Mouse (Mus musculus): Measurements from ENCODE around the gene Tmcc1. TPM values are rescaled to one million over a fixed set of nuclear protein-coding genes. Genes with fewer than 3 reads are reported as not detected.
"Not testable (repeated sequence)": the region's sequence is repeated elsewhere in the genome, so short reads cannot be mapped to it uniquely, and the experiment has no call there.

The Tmcc1 gene
- polyA plus RNA-seq, 1 experiment from 2014 or later, result 11.1 TPM

- H3K4me2 ChIP-seq (ENCODE audit: low read depth, low read length), result no peak overlapping the region
- no peak overlapping the region for H3K9ac ChIP-seq (ENCODE audit: low read length)
- ATAC-seq (ENCODE audit: low read depth), result no peak
- no peaks in the 10 kb centered on the region for H3K9me3 ChIP-seq (ENCODE audit: control insufficient read depth, low read length)
- H3K27me3 ChIP-seq (ENCODE audit: control insufficient read depth, insufficient read depth, low read depth, low read length), result no peaks in the 10 kb centered on the region
- no peaks in the 10 kb centered on the region for H3K36me3 ChIP-seq (ENCODE audit: control insufficient read depth, insufficient read depth, low read length)
- H3K4me3 ChIP-seq (ENCODE audit: low read length), result no peak overlapping the region
- no peak overlapping the region for H3K27ac ChIP-seq (ENCODE audit: low read length)
- peaks cover 8% of the 10 kb centered on the region for H3K4me1 ChIP-seq (replicated peaks; ENCODE audit: control insufficient read depth, insufficient read depth, low read length)
These were observed 118.4 kb downstream of the Tmcc1 start for GRCm38 (mm10) chr6:116074892-116075291.

- H3K4me1 ChIP-seq (replicated peaks; ENCODE audit: control insufficient read depth, insufficient read depth, low read length), result peaks cover 8% of the 10 kb centered on the region
- H3K4me2 ChIP-seq (ENCODE audit: low read depth, low read length), result no peak overlapping the region
- H3K36me3 ChIP-seq (ENCODE audit: control insufficient read depth, insufficient read depth, low read length), result no peaks in the 10 kb centered on the region
- no peak overlapping the region for H3K27ac ChIP-seq (ENCODE audit: low read length)
- H3K9me3 ChIP-seq (ENCODE audit: control insufficient read depth, low read length), result no peaks in the 10 kb centered on the region
- no peaks in the 10 kb centered on the region for H3K27me3 ChIP-seq (ENCODE audit: control insufficient read depth, insufficient read depth, low read depth, low read length)
- H3K9ac ChIP-seq (ENCODE audit: low read length), result no peak overlapping the region
- H3K4me3 ChIP-seq (ENCODE audit: low read length), result no peak overlapping the region
- no peak for ATAC-seq (ENCODE audit: low read depth)
- WGBS, result 89% methylated on average over 4 of the region's 4 CpGs
These were observed 119.7 kb downstream of the Tmcc1 start for GRCm38 (mm10) chr6:116073610-116074009.

GRCm38 (mm10) chr6:116072746-116073261 lies 120.5 kb downstream of the Tmcc1 start:
- H3K4me1 ChIP-seq (replicated peaks; ENCODE audit: control insufficient read depth, insufficient read depth, low read length), result peaks cover 8% of the 10 kb centered on the region
- no peaks in the 10 kb centered on the region for H3K27me3 ChIP-seq (ENCODE audit: control insufficient read depth, insufficient read depth, low read depth, low read length)
- peak overlapping the region; percentile 42 for H3K4me2 ChIP-seq (ENCODE audit: low read depth, low read length)
- ATAC-seq (ENCODE audit: low read depth), result peak; percentile 56
- H3K4me3 ChIP-seq (ENCODE audit: low read length), result peak overlapping the region; percentile 9; the same call in 1 of the 2 replicates
- H3K27ac ChIP-seq (ENCODE audit: low read length), result peak overlapping the region; percentile 28
- WGBS, result 33% methylated on average over 8 of the region's 8 CpGs
- no peak overlapping the region for H3K9ac ChIP-seq (ENCODE audit: low read length)
- no peaks in the 10 kb centered on the region for H3K9me3 ChIP-seq (ENCODE audit: control insufficient read depth, low read length)
- H3K36me3 ChIP-seq (ENCODE audit: control insufficient read depth, insufficient read depth, low read length), result no peaks in the 10 kb centered on the region

GRCm38 (mm10) chr6:116072221-116072745 lies 121.0 kb downstream of the Tmcc1 start:
- no peaks in the 10 kb centered on the region for H3K27me3 ChIP-seq (ENCODE audit: control insufficient read depth, insufficient read depth, low read depth, low read length)
- ATAC-seq (ENCODE audit: low read depth), result no peak
- H3K27ac ChIP-seq (ENCODE audit: low read length), result peak overlapping the region; percentile 28
- WGBS, result 43% methylated on average over 6 of the region's 6 CpGs
- H3K4me1 ChIP-seq (replicated peaks; ENCODE audit: control insufficient read depth, insufficient read depth, low read length), result peaks cover 8% of the 10 kb centered on the region
- H3K9me3 ChIP-seq (ENCODE audit: control insufficient read depth, low read length), result no peaks in the 10 kb centered on the region
- peak overlapping the region; percentile 42 for H3K4me2 ChIP-seq (ENCODE audit: low read depth, low read length)
- no peak overlapping the region for H3K4me3 ChIP-seq (ENCODE audit: low read length)
- H3K36me3 ChIP-seq (ENCODE audit: control insufficient read depth, insufficient read depth, low read length), result no peaks in the 10 kb centered on the region
- H3K9ac ChIP-seq (ENCODE audit: low read length), result no peak overlapping the region

- no peak overlapping the region for H3K27ac ChIP-seq (ENCODE audit: low read length)
- H3K9ac ChIP-seq (ENCODE audit: low read length), result no peak overlapping the region
- no peak for ATAC-seq (ENCODE audit: low read depth)
- peaks cover 8% of the 10 kb centered on the region for H3K4me1 ChIP-seq (replicated peaks; ENCODE audit: control insufficient read depth, insufficient read depth, low read length)
- H3K27me3 ChIP-seq (ENCODE audit: control insufficient read depth, insufficient read depth, low read depth, low read length), result no peaks in the 10 kb centered on the region
- H3K36me3 ChIP-seq (ENCODE audit: control insufficient read depth, insufficient read depth, low read length), result no peaks in the 10 kb centered on the region
- no peak overlapping the region for H3K4me2 ChIP-seq (ENCODE audit: low read depth, low read length)
- H3K4me3 ChIP-seq (ENCODE audit: low read length), result no peak overlapping the region
- no peaks in the 10 kb centered on the region for H3K9me3 ChIP-seq (ENCODE audit: control insufficient read depth, low read length)
- WGBS, result 59% methylated on average over 2 of the region's 2 CpGs
These were observed 121.5 kb downstream of the Tmcc1 start for GRCm38 (mm10) chr6:116071781-116072180.

- H3K4me2 ChIP-seq (ENCODE audit: low read depth, low read length), result no peak overlapping the region
- no peak overlapping the region for H3K9ac ChIP-seq (ENCODE audit: low read length)
- no peak for ATAC-seq (ENCODE audit: low read depth)
- 85% methylated on average over 3 of the region's 3 CpGs for WGBS
- H3K27ac ChIP-seq (ENCODE audit: low read length), result no peak overlapping the region
- H3K4me1 ChIP-seq (replicated peaks; ENCODE audit: control insufficient read depth, insufficient read depth, low read length), result peaks cover 8% of the 10 kb centered on the region
- H3K9me3 ChIP-seq (ENCODE audit: control insufficient read depth, low read length), result no peaks in the 10 kb centered on the region
- no peak overlapping the region for H3K4me3 ChIP-seq (ENCODE audit: low read length)
- H3K27me3 ChIP-seq (ENCODE audit: control insufficient read depth, insufficient read depth, low read depth, low read length), result no peaks in the 10 kb centered on the region
- no peaks in the 10 kb centered on the region for H3K36me3 ChIP-seq (ENCODE audit: control insufficient read depth, insufficient read depth, low read length)
These were observed 122.7 kb downstream of the Tmcc1 start for GRCm38 (mm10) chr6:116070558-116070957.

GRCm38 (mm10) chr6:116063516-116063915 lies 129.8 kb downstream of the Tmcc1 start:
- no peak overlapping the region for H3K27ac ChIP-seq (ENCODE audit: low read length)
- H3K4me2 ChIP-seq (ENCODE audit: low read depth, low read length), result no peak overlapping the region
- H3K4me1 ChIP-seq (replicated peaks; ENCODE audit: control insufficient read depth, insufficient read depth, low read length), result no peaks in the 10 kb centered on the region
- no peak for ATAC-seq (ENCODE audit: low read depth)
- H3K9me3 ChIP-seq (ENCODE audit: control insufficient read depth, low read length), result no peaks in the 10 kb centered on the region
- no peak overlapping the region for H3K9ac ChIP-seq (ENCODE audit: low read length)
- H3K36me3 ChIP-seq (ENCODE audit: control insufficient read depth, insufficient read depth, low read length), result no peaks in the 10 kb centered on the region
- no peaks in the 10 kb centered on the region for H3K27me3 ChIP-seq (ENCODE audit: control insufficient read depth, insufficient read depth, low read depth, low read length)
- WGBS, result 70% methylated on average over 1 of the region's 1 CpGs
- no peak overlapping the region for H3K4me3 ChIP-seq (ENCODE audit: low read length)

- not testable (repeated sequence) for H3K27ac ChIP-seq (ENCODE audit: low read length); H3K4me3 ChIP-seq (ENCODE audit: low read length); H3K9ac ChIP-seq (ENCODE audit: low read length); H3K4me2 ChIP-seq (ENCODE audit: low read depth, low read length); ATAC-seq (ENCODE audit: low read depth); H3K4me1 ChIP-seq (replicated peaks; ENCODE audit: control insufficient read depth, insufficient read depth, low read length); H3K9me3 ChIP-seq (ENCODE audit: control insufficient read depth, low read length); H3K36me3 ChIP-seq (ENCODE audit: control insufficient read depth, insufficient read depth, low read length); H3K27me3 ChIP-seq (ENCODE audit: control insufficient read depth, insufficient read depth, low read depth, low read length)
These were observed 133.7 kb downstream of the Tmcc1 start for GRCm38 (mm10) chr6:116059542-116059941.

- no peaks in the 10 kb centered on the region for H3K9me3 ChIP-seq (ENCODE audit: control insufficient read depth, low read length)
- no peak overlapping the region for H3K4me3 ChIP-seq (ENCODE audit: low read length)
- H3K4me2 ChIP-seq (ENCODE audit: low read depth, low read length), result no peak overlapping the region
- no peaks in the 10 kb centered on the region for H3K27me3 ChIP-seq (ENCODE audit: control insufficient read depth, insufficient read depth, low read depth, low read length)
- ATAC-seq (ENCODE audit: low read depth), result no peak
- H3K4me1 ChIP-seq (replicated peaks; ENCODE audit: control insufficient read depth, insufficient read depth, low read length), result peaks cover 2% of the 10 kb centered on the region; the same call in 1 of the 2 replicates
- H3K36me3 ChIP-seq (ENCODE audit: control insufficient read depth, insufficient read depth, low read length), result no peaks in the 10 kb centered on the region
- 83% methylated on average over 3 of the region's 3 CpGs for WGBS
- no peak overlapping the region for H3K27ac ChIP-seq (ENCODE audit: low read length)
- H3K9ac ChIP-seq (ENCODE audit: low read length), result no peak overlapping the region
These were observed 134.6 kb downstream of the Tmcc1 start for GRCm38 (mm10) chr6:116058541-116059300.
